Mouse (Mus musculus) left cerebral cortex, adult 11 months (tissue): Measurements from ENCODE around the gene Drg1.
A peak's percentile ranks its signal among the peaks of the same experiment; 100 is the strongest.
"Not testable (repeated sequence)": the region's sequence is repeated elsewhere in the genome, so short reads cannot be mapped to it uniquely, and the experiment has no call there.

Source experiments
- DNase-seq: peaks from one replicate; pipeline ENCODE4 v3.0.0; 2022; ENCODE audit warnings: low spot score

The Drg1 gene

GRCm38 (mm10) chr11:3212526-3212925 is 53.7 kb downstream of the Drg1 start:
- no peak for DNase-seq

DNA sequence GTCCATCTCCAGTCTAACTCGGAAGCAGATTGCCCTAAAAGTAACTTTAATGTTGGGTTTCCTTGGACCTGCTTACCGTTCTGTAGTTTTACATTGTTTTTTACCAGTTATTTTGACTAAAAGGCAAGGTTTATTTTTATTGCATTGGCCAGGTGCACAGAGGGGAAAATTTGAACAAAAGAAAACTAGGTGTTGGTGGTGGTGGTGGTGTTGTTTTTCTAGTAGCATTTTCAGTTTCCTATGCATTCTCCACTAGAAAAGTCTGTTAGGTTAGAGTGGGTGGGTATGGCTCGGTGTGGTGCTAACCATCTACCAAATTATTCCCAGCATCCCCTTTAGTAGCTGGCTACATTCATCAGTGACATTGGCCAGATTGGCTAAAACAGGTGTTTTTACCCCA is 59.4 kb downstream of the Drg1 start:
- DNase-seq: no peak

- DNase-seq: no peak
Measured at GRCm38 (mm10) chr11:3205207-3205606, 61.0 kb downstream of the Drg1 start.

- no peak for DNase-seq
Measured at GRCm38 (mm10) chr11:3203771-3204170, 62.4 kb downstream of the Drg1 start.

DNA sequence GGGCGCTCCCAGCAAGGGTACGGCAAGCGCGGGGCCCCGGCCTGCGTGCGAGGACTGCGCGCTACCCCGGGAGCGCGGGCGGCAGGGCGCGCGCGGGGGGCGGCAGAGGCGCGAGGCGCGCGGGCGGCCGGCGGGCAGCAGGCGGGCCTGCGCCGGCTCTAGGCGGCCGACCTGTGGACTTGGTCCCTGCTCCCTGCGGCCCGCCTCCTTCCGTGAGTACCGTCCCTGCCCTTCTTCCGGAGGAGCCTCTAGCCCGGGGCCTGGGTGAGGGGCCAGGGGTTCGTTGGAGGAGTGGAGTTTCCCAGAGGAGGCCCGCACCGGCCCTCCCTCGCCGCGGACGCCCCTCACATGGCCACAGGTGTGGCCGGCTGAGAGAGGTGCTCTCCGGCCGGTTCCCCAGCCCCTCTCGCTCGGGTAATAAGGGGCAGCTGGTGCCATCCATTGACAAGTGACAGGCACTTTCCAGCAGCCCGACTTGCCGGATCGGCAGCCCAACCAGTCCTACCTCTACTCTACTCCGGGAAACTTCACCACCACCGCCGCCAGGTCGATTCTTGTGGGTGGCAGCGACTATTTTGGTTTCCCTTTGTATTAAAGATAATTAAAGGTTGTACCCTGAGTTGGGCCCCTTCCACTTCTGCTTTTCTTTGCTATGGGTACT is 63.3 kb downstream of the Drg1 start:
- DNase-seq: peak; percentile 16

- DNase-seq: peak; percentile 87
Measured at GRCm38 (mm10) chr11:3202231-3202701, 63.9 kb downstream of the Drg1 start, which contains the start of gene Eif4enif1. Gene Eif4enif1, plus strand, starts transcription at chr11:3202392.

- DNase-seq: no peak
Measured at GRCm38 (mm10) chr11:3201326-3202230, 64.6 kb downstream of the Drg1 start.

DNA sequence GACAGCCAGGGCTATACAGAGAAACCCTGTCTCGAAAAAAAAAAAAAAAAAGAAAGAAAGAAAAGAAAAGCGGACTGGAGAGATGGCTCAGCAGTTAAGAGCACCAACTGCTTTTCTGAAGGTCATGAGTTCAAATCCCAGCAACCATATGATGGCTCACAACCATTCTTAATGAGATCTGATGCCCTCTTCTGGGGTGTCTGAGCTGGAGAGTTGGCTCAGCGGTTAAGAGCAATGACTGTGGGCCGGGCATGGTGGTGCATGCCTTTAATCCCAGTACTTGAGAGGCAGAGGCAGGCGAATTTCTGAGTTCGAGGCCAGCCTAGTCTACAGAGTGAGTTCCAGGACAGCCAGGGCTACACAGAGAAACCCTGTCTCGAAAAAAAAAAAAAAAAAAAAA is 65.6 kb downstream of the Drg1 start:
- not testable (repeated sequence) for DNase-seq

GRCm38 (mm10) chr11:3193363-3193762 is 72.9 kb downstream of the Drg1 start, which contains the start of gene Sfi1:
Gene Sfi1, minus strand, starts transcription at chr11:3193463.
- DNase-seq: no peak

GRCm38 (mm10) chr11:3182707-3183106 is 83.5 kb downstream of the Drg1 start:
- DNase-seq: not testable (repeated sequence)

DNA sequence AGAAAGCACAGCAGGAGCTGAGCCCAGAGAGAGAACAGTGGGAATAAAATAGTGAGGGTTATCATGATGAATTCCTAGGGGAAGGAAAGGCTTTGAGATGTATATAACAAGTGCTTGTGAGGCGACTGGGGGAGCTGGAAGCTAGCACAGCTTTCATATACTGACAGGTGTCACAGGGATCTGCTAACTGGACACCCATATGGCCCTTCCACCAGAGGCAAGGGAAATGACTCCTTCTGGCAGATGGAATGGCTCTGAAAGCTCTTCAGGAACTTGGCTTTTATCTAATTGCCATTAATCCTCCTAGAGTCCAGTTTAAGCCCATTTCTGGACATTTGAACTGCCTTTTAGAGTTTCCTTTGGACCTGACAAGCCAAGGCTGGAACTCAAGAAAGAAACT is 84.2 kb downstream of the Drg1 start:
- DNase-seq: not testable (repeated sequence)

DNA sequence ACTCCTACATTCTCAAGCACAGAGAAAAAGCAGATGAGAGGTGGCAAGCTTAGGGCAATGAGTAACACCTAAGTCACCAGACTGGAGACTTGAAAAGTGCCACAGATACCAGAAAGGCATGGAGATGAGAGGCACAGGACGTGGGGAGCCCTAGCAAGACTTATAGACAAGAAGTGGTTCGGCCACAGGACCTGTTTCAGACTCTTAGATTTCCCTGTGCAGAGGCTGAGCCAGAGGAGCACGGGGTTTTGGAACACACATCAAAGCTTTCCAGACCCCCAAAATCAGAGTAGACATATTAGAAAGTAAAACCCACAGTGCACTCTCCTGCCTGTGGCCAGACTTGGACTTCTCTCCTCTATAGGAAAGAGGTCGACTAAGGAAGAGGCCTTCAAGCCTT is 85.0 kb downstream of the Drg1 start:
- DNase-seq: not testable (repeated sequence)

GRCm38 (mm10) chr11:3180510-3181160 is 85.6 kb downstream of the Drg1 start:
- not testable (repeated sequence) for DNase-seq

DNA sequence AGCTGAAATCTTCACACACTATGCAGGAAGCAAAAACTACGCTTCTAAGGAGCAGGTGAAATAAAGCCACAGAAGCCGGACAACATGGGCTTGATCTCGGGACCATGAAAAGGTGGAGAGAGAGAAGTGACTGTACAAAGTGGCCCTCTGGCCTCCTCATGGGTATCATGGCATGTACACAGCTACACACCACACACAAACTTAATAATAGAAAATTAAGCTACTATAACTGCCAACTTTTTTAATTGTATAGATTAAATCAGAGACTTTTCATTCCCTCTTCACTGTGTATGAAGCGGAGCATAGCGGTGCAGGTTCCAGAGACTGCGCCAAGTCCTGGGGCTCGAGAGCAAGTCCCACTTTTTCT is 86.5 kb downstream of the Drg1 start:
- not testable (repeated sequence) for DNase-seq

DNA sequence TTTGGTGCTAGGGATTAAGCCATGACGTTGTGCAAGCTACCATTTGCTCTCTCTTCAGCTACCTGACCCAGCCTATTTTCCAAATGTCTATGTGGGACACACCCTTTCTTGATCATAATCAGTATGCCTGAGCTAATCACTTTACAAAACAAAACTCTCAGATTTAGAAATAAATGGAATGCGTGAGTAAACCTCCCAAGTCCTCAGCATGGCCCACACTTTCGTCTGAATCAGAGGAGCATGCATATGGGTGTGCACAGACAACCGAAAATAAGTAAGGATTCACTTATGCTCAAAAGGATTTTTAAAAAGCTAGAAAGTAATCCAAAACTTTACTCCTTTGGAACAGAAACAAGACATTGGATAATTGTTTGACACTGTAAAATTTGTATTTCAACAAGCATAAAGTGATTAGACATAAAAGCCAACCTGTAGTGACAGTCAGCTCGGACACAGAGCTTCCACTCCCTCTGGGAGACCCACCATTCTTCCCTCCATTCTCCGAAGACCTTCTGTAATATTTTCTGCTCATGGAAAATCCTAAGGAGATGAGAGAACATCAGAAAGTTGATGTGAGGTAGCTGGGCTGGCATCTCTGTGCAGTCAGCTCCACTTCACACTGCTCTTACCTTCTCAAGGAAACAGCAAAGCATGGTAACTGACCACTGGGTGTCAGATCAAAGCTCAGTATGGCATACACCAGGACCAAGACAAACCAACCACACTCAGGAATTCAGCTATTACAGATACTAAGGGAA is 87.1 kb downstream of the Drg1 start:
- DNase-seq: not testable (repeated sequence)

GRCm38 (mm10) chr11:3173425-3174318 is 92.5 kb downstream of the Drg1 start:
- peak; percentile 53 for DNase-seq

DNA sequence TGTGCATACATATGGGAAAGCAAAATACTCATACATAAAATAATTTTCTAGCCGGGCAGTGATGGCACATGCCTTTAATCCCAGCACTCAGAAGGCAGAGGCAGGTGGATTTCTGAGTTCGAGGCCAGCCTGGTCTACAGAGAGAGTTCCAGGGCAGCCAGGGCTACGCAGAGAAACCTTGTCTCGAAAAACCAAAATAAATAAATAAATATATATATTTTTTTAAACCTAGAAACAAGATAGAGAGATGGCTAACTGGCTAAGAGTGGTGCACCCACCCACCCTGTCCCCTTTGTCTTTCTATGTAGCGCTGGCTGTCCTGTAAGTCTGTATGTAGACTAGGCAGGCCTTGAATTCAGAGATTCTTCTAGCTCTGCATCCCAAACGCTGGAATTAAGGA is 93.7 kb downstream of the Drg1 start:
- DNase-seq: not testable (repeated sequence)

- not testable (repeated sequence) for DNase-seq
Measured at GRCm38 (mm10) chr11:3171931-3172330, 94.3 kb downstream of the Drg1 start.

- DNase-seq: not testable (repeated sequence)
Measured at GRCm38 (mm10) chr11:3169042-3169441, 97.2 kb downstream of the Drg1 start.

GRCm38 (mm10) chr11:3167571-3168001 is 98.6 kb downstream of the Drg1 start:
- not testable (repeated sequence) for DNase-seq

DNA sequence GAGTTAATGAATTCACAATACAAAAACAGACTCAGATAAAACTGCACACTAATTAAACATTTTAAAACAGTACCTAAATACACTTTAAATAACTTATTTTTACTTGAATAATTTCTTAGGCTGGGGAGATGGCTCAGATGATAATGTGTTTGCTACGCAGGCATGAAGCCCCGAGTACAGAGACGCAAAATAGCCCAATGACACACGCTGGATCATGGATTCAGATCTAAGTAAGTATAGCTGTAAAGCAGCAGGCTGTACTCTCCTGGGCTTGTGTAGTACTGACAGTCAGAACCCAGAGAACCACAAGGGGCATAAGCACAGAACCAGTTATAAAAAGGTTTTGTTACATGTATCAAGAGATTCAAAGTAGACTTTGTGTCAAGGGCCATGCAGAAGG is 99.1 kb downstream of the Drg1 start:
- DNase-seq: not testable (repeated sequence)
